Mouse (Mus musculus) cortical plate, adult 2 months (tissue): Measurements from ENCODE around the gene Numa1. TPM values are rescaled to one million over a fixed set of nuclear protein-coding genes. Genes with fewer than 3 reads are reported as not detected.
"Not testable (repeated sequence)": the region's sequence is repeated elsewhere in the genome, so short reads cannot be mapped to it uniquely, and the experiment has no call there.

Experiments used
- H3K27ac ChIP-seq: fragments of 200-500 bp; 2 replicates; pipeline ENCODE4 v1.5.1; 2012; ENCODE audit warnings: low read length, control low read depth, inconsistent platforms; ENCODE audit not compliant: insufficient read depth
- H3K4me1 ChIP-seq: fragments of 200-500 bp; 2 replicates; pipeline ENCODE4 v1.6.1; 2011; ENCODE audit warnings: low read length; ENCODE audit not compliant: control insufficient read depth, insufficient read depth
- H3K4me3 ChIP-seq: fragments of 200-500 bp; 2 replicates; pipeline ENCODE4 v1.5.1; 2011; ENCODE audit warnings: mild to moderate bottlenecking, low read length, control low read depth; ENCODE audit not compliant: insufficient read depth
- CTCF ChIP-seq: fragments of 200-500 bp; IDR thresholded peaks from 2 replicates; pipeline ENCODE4 v1.5.1; 2011; ENCODE audit warnings: mild to moderate bottlenecking, control low read depth, low read length; ENCODE audit not compliant: insufficient read depth; ENCODE audit errors: extremely low read depth
- POLR2A ChIP-seq: fragments of 200-500 bp; IDR thresholded peaks from 2 replicates; pipeline ENCODE4 v1.6.1; 2011; ENCODE audit warnings: mild to moderate bottlenecking, low read length, control low read depth; ENCODE audit not compliant: insufficient read depth; ENCODE audit errors: extremely low read depth
- polyA plus RNA-seq: library from polyadenylated mRNA; depleted of rRNA; stranded (reverse); fragments of >200 nt; gene quantifications from 2 replicates; pipeline ENCODE4 v1.2.3, GENCODE M21; 2012

Gene Numa1
- polyA plus RNA-seq, 1 experiment: 51.6 TPM

DNA sequence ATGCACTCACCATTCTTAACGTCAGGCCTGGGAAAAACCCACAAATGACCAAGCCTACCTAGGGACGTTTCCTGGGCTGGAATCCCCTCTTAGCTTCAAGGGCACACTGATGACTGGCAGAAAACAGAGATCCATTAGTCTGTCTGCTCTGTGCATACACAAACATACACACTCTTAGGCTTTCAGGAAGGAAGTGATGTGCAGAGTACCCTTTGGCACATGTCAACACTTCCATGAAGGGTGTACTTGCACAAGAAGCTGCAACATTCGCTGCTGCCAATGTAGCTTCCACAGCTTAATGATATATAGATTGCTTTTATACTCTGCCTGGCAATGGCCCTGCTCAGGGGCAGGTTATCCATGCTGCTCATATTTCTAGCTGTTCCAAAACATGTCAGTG is 85.5 kb downstream of the Numa1 start:
- no peak overlapping the region for H3K4me3 ChIP-seq
- H3K27ac ChIP-seq: no peak overlapping the region
- TF ChIP-seq CTCF (no peak), POLR2A (no peak)
- H3K4me1 ChIP-seq: peaks cover 1% of the 10 kb centered on the region; the same call in 1 of the 2 replicates

DNA sequence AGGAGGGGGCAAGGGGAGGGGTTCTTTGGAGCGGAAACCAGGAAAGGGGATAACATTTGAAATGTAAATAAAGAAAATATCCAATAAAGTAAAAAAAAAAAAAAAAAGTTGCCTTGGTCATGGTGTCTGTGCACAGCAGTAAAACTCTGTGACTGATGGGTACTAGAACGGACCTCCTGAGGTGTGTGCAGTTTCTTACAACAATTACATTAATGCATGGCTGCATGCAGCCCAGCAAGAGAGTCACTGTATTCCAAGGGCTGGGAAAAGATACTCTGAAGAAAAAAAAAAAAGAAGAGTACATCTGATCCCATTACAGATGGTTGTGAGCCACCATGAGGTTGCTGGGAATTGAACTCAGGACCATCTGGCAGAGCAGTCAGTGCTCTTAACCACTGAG is 87.0 kb downstream of the Numa1 start:
- not testable (repeated sequence) for H3K27ac ChIP-seq, H3K4me1 ChIP-seq, H3K4me3 ChIP-seq

- no peaks in the 10 kb centered on the region; the same call in 1 of the 2 replicates for H3K4me1 ChIP-seq
- no peak overlapping the region for H3K27ac ChIP-seq
- no peak overlapping the region for H3K4me3 ChIP-seq
- no peak for TF ChIP-seq CTCF
- no peak for TF ChIP-seq POLR2A
Observed at GRCm38 (mm10) chr7:102023821-102024220, 89.9 kb downstream of the Numa1 start.

DNA sequence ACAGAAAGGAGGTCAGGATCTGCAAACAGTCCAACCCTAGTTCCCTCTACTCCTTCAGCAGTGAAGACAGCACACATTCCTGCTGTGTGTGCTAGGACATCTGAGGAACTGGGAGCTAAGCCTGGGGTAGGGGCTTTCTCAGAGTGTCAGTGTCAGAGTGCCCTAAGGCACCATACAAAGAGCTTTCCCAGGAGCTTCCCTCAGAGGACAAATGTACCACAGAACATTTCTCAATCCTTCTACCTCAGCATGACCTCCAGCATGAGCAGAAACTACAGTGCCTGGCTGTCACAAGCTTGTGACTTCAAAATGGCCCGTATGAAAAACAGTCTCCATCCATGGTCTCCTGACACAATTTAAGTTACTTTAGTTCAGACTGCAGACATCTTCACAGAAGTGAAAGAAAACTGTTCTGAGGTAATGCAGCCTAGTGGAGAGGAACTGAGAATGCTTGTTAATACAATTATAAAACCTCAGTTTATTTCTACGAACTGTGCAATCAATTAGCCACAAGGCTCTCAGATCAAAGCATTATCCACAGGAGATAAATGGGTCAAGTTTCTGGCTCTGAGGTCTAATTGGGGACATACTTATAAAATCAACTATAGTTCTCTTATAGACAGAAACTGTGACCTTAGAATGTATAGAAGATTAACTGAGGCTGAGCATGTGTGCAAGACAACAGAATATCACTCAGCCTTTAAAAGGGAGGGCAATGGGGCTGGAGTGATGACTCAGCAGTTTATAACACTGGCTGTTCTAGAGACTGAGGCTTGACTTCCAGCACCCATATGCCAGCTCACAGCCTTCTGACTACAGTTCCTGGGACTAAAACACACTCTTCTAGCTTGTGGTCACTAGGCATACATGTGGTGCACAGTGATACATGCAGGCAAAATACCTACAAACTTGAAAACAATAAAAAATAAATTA is 91.5 kb downstream of the Numa1 start:
- no peak overlapping the region for H3K27ac ChIP-seq
- TF ChIP-seq POLR2A (no peak), CTCF (no peak)
- H3K4me1 ChIP-seq: no peaks in the 10 kb centered on the region; the same call in 1 of the 2 replicates
- H3K4me3 ChIP-seq: no peak overlapping the region

DNA sequence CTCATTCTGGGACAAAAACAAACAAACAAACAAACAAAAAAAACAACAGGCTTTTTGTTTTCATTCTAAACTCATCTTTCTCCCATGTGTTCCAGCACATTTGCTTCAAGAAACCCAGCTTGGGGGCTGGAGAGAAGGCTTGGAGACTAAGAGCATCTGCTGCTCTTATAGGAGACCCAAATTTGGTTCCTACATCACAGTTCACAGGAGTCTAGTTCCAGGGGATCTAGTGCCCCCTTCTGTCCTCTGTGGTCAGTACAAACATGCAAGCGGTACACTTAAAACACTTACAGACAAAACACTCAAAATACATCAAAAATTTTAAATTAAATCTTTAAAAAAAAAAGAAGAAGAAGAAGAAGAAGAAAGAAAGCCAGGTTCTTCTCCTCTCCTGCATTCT is 101.0 kb downstream of the Numa1 start:
- Histone ChIP-seq H3K4me1 (peaks cover 3% of the 10 kb centered on the region), H3K27ac (no peak overlapping the region), H3K4me3 (no peak overlapping the region)
- TF ChIP-seq POLR2A: no peak
- peak; percentile 18; the same call in 1 of the 2 replicates for TF ChIP-seq CTCF

GRCm38 (mm10) chr7:102035534-102035933 is 101.6 kb downstream of the Numa1 start:
- Histone ChIP-seq H3K4me1 (peaks cover 3% of the 10 kb centered on the region), H3K4me3 (no peak overlapping the region), H3K27ac (no peak overlapping the region)
- no peak for TF ChIP-seq CTCF
- TF ChIP-seq POLR2A: no peak

DNA sequence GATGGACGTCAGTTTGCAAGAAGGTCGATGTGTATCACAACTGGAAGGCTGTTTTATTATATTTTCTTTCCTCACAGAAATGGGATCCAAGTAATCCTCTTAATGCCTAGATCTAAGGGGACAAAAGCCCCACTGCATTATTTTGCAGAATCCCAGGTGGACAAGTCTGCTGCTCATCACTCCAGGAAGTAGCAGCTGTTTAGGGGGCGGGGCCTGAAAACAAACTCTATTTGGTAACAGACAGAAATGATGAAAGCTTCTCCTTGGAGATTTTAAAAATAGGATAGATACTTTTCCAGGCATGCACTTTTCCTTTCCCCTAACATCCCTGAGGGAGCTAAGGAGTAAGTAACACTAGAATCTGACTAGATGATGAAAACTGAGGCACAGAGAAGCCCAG is 103.4 kb downstream of the Numa1 start:
- TF ChIP-seq CTCF: no peak
- Histone ChIP-seq H3K27ac (peak overlapping the region; percentile 5; the same call in 1 of the 2 replicates), H3K4me3 (no peak overlapping the region), H3K4me1 (peaks cover 3% of the 10 kb centered on the region)

DNA sequence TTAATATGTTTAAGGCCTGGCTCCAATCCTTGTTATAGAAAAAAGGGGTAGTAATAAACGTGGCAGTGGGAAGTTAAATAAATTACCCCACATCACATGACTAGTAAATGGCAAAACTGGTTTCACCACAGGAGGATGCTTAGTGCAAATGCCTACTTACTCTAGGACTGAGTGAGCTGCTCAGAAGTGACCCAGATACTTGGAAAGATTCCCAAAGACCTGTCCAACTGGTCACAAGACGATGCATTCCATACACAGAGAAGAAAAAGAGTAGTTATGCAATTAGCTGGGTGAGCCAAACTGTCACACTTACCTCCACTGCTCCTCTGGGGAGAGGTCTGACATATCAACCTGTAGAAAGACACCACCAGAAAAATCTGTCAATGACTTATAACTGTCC is 108.4 kb downstream of the Numa1 start:
- H3K27ac ChIP-seq: no peak overlapping the region
- H3K4me1 ChIP-seq: peaks cover 1% of the 10 kb centered on the region; the same call in 1 of the 2 replicates
- H3K4me3 ChIP-seq: no peak overlapping the region
- TF ChIP-seq POLR2A: no peak
- no peak for TF ChIP-seq CTCF

- H3K4me1 ChIP-seq, H3K4me3 ChIP-seq, H3K27ac ChIP-seq: not testable (repeated sequence)
- 0 out of 2 replicates have a peak, but pooled peaks have one; percentile 1 for TF ChIP-seq CTCF
Observed at GRCm38 (mm10) chr7:102048524-102048923, 114.6 kb downstream of the Numa1 start.

DNA sequence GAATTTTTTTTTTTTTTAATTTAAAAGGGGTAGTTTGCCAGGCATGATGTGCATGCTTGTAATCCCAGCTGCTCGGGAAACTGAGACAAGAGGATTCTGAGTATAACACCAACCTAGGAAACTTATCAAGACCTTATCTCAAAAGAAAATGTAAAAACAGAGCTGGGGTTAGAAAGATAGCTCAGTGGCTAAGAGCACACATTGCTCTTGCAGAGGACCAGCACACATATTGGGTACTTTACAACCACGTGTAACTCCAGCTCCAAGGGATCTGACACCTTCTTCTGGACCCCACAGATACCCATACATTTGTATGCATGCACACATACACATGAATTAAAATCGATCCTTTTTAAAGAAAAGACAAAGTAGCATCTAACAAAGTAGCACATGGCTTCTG is 127.4 kb downstream of the Numa1 start:
- TF ChIP-seq POLR2A: no peak
- TF ChIP-seq CTCF: no peak

More for the DNA sequence above, 127.4 kb downstream of the Numa1 start:
- H3K27ac ChIP-seq: no peak overlapping the region
- H3K4me3 ChIP-seq: no peak overlapping the region
- peaks cover 3% of the 10 kb centered on the region; the same call in 1 of the 2 replicates for H3K4me1 ChIP-seq
